Comparison of ENCODE assay signal across 10 mouse cellular contexts in the genomic region with DNA sequence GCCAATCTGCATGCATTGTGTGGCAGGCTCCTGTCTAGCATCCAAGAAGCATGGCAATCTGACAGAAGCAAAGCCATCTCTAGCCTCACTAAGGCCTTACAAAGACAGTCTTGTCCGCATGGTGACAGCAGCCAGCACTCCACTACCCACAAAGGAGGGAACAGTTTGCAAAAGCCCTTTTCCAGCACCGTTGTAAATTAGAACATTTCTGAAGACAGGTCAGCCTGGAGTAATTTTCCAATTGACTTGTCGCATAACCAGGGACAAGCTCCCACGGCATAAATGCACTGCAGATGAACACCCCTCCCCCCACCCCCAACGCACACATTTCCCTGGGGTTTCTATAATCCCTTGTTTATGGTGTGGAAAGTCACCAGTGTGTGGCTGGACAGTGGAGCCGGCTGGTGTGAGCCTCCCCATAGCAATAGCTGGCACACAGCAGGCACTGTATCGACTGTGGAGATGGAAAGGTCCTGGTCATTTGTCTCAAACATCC. TPM values are rescaled to one million over a fixed set of nuclear protein-coding genes. Genes with fewer than 3 reads are reported as not detected.
A peak's percentile ranks its signal among the peaks of the same experiment; 100 is the strongest.
DNase-seq lines count a peak whose midpoint lies in the region; ATAC-seq and TF ChIP-seq lines count a peak whose summit lies in the region.
"Had no signal": no experiment of that assay in that cellular context is flagged by ENCODE, and none has a peak within 500 bp of the region (broad histone marks: within the 10 kb centered on the region; RNA-seq: fewer than 3 reads in every experiment).

No protein-coding gene starts in this region.

- H3K4me2 ChIP-seq in hindbrain, postnatal 0 days (ENCODE audit: low read depth, low read length) = 0 out of 2 replicates have a peak overlapping the region, but pooled peaks have one; percentile 21
- peak overlapping the region; percentile 7; the same call in 1 of the 2 replicates for H3K4me2 ChIP-seq in midbrain, embryonic 12.5 days (replicated peaks)
- no peak overlapping the region for H3K4me2 ChIP-seq in liver, postnatal 0 days (ENCODE audit: low read depth, low read length)
- H3K4me2 ChIP-seq: limb, embryonic 15.5 days had no signal

- no peak overlapping the region for H3K9ac ChIP-seq in hindbrain, postnatal 0 days (replicated peaks; ENCODE audit: low read length)
- no peak overlapping the region for H3K9ac ChIP-seq in midbrain, embryonic 12.5 days (replicated peaks)
- no peak overlapping the region for H3K9ac ChIP-seq in liver, postnatal 0 days (replicated peaks)
- H3K9ac ChIP-seq: limb, embryonic 15.5 days had no signal

- peak overlapping the region; percentile 54 for H3K27ac ChIP-seq in hindbrain, postnatal 0 days
- H3K27ac ChIP-seq in midbrain, embryonic 12.5 days (replicated peaks) = peak overlapping the region; percentile 54
- H3K27ac ChIP-seq in liver, postnatal 0 days (ENCODE audit: low read depth) = no peak overlapping the region
- H3K27ac ChIP-seq: limb, embryonic 15.5 days had no signal

- H3K36me3 ChIP-seq in hindbrain, postnatal 0 days (ENCODE audit: insufficient read depth, low read length) = no peaks in the 10 kb centered on the region
- no peaks in the 10 kb centered on the region for H3K36me3 ChIP-seq in midbrain, embryonic 12.5 days
- H3K36me3 ChIP-seq in liver, postnatal 0 days (replicated peaks; ENCODE audit: insufficient read depth, low read length) = no peaks in the 10 kb centered on the region
- H3K36me3 ChIP-seq: limb, embryonic 15.5 days had no signal

- no peaks in the 10 kb centered on the region; the same call in 1 of the 2 replicates for H3K4me1 ChIP-seq in hindbrain, postnatal 0 days (ENCODE audit: insufficient read depth, low read length)
- H3K4me1 ChIP-seq in midbrain, embryonic 12.5 days = peaks cover 13% of the 10 kb centered on the region
- H3K4me1 ChIP-seq in liver, postnatal 0 days (ENCODE audit: insufficient read depth) = no peaks in the 10 kb centered on the region

- no peak for TF ChIP-seq EP300 in liver, postnatal 0 days (IDR thresholded peaks at IDR 0.05; ENCODE audit: low read depth)

- no peaks in the 10 kb centered on the region for H3K9me3 ChIP-seq in hindbrain, postnatal 0 days (ENCODE audit: low read length)
- no peaks in the 10 kb centered on the region for H3K9me3 ChIP-seq in midbrain, embryonic 12.5 days
- H3K9me3 ChIP-seq in liver, postnatal 0 days (ENCODE audit: low read length) = no peaks in the 10 kb centered on the region
- H3K9me3 ChIP-seq: limb, embryonic 15.5 days had no signal

- no peaks in the 10 kb centered on the region for H3K27me3 ChIP-seq in hindbrain, postnatal 0 days (ENCODE audit: insufficient read depth, low read length)
- H3K27me3 ChIP-seq in midbrain, embryonic 12.5 days = no peaks in the 10 kb centered on the region
- H3K27me3 ChIP-seq in liver, postnatal 0 days (ENCODE audit: insufficient read depth, low read length) = no peaks in the 10 kb centered on the region
- H3K27me3 ChIP-seq: limb, embryonic 15.5 days had no signal

- TF ChIP-seq CTCF in hindbrain, postnatal 0 days (IDR thresholded peaks at IDR 0.05; ENCODE audit: low read depth) = no peak
- no peak for TF ChIP-seq CTCF in liver, postnatal 0 days (IDR thresholded peaks at IDR 0.05; ENCODE audit: low read depth)

- peak; percentile 81 for DNase-seq in Muller cell, postnatal 12 days (ENCODE audit: inconsistent ontology term)
- DNase-seq in embryo, embryonic 11 days = peak; percentile 45
- DNase-seq in hindbrain, postnatal 0 days (ENCODE audit: low spot score) = peak; percentile 78
- DNase-seq in gastrocnemius, adult 8-10 months (ENCODE audit: low spot score in 2 of 2) = no peak
- no peak for DNase-seq in thymus, postnatal 36 days
- no peak for DNase-seq in liver, postnatal 0 days

- no peak overlapping the region for H3K4me3 ChIP-seq in hindbrain, postnatal 0 days (ENCODE audit: low read length)
- no peak overlapping the region for H3K4me3 ChIP-seq in midbrain, embryonic 12.5 days
- no peak overlapping the region for H3K4me3 ChIP-seq in liver, postnatal 0 days (ENCODE audit: low read depth, low read length)
- H3K4me3 ChIP-seq: limb, embryonic 15.5 days had no signal

- WGBS in hindbrain, postnatal 0 days = 13% methylated on average over 7 of the region's 7 CpGs
- WGBS in midbrain, embryonic 12.5 days = 17% methylated on average over 7 of the region's 7 CpGs
- 78% methylated on average over 7 of the region's 7 CpGs for WGBS in liver, postnatal 0 days (ENCODE audit: insufficient replicate concordance)

- peak; percentile 93 for ATAC-seq in hindbrain, postnatal 0 days
- ATAC-seq in midbrain, embryonic 12.5 days (ENCODE audit: low FRiP score, low read depth) = peak; percentile 80
- ATAC-seq in monocyte, adult 5-6 weeks (replicated peaks; ENCODE audit: insufficient number of reproducible peaks, low FRiP score, low TSS enrichment, poor library complexity, severe bottlenecking) = no peak
- no peak for ATAC-seq in liver, postnatal 0 days

RNA-seq across cellular contexts. Expression of a gene that starts 35.0 kb away (rescaled TPM):
- total RNA-seq in hindbrain, postnatal 0 days (2014; rRNA removed) = 10.2 and 13.3 TPM in 2 replicates
- polyA plus RNA-seq in hindbrain, postnatal 0 days (2015; fragmentation: Nextera tagmentation; extraction: Ambion mirVana) = 6.6 TPM in 2 replicates
- polyA plus RNA-seq in midbrain, embryonic 12.5 days (2016; fragmentation: Nextera tagmentation; extraction: Ambion mirVana) = 17.8 and 20.3 TPM in 2 replicates
- total RNA-seq in monocyte, adult 5-6 weeks (2017) = not detected in 3 replicates
- 1 to 10 TPM in 2 of 4 experiments, under 1 TPM in 2; 0.46 to 1.6 (median 0.97) TPM for total RNA-seq in gastrocnemius, adult 8-10 months (2022)
- polyA plus RNA-seq in liver, postnatal 0 days (2015; fragmentation: Nextera tagmentation; extraction: Ambion mirVana) = 1.1 and 1.4 TPM in 2 replicates
- total RNA-seq: common myeloid progenitor, adult 5-6 weeks had no signal

Comparison
In these comparisons a context has a peak if more than half of its experiments do, and no peak if none do; other contexts are left out.
1. DNase-seq: peak in Muller cell, postnatal 12 days (single experiment), embryo, embryonic 11 days (single experiment) and hindbrain, postnatal 0 days (single experiment); none in gastrocnemius, adult 8-10 months (0 of 2), thymus, postnatal 36 days (0 of 2) and liver, postnatal 0 days (single experiment).
2. ATAC-seq: peak in hindbrain, postnatal 0 days (single experiment) and midbrain, embryonic 12.5 days (single experiment); none in monocyte, adult 5-6 weeks (single experiment) and liver, postnatal 0 days (single experiment).